Mouse (Mus musculus): ENCODE results near the gene Trhr2. TPM values are rescaled to one million over a fixed set of nuclear protein-coding genes. Genes with fewer than 3 reads are reported as not detected.

The Trhr2 gene
- not detected for total RNA-seq (2022)

- no peak for DNase-seq (ENCODE audit: low spot score)
These were observed at the start of gene Trhr2 for GRCm38 (mm10) chr8:122360696-122361416. Gene Trhr2 (minus strand): TSS chr8:122360746.

- no peak for DNase-seq (ENCODE audit: low spot score)
These were observed 47.1 kb upstream of the Trhr2 start for GRCm38 (mm10) chr8:122407678-122408077.

- no peak for DNase-seq (ENCODE audit: low spot score)
These were observed 44.7 kb upstream of the Trhr2 start for GRCm38 (mm10) chr8:122405146-122405805.

- DNase-seq (ENCODE audit: low spot score) = no peak
These were observed 37.6 kb upstream of the Trhr2 start for GRCm38 (mm10) chr8:122398186-122398585.

GRCm38 (mm10) chr8:122395291-122395690 lies 34.7 kb upstream of the Trhr2 start:
- DNase-seq (ENCODE audit: low spot score) = no peak

GRCm38 (mm10) chr8:122393717-122394116 lies 33.2 kb upstream of the Trhr2 start:
- DNase-seq (ENCODE audit: low spot score) = no peak

GRCm38 (mm10) chr8:122390758-122391157 lies 30.2 kb upstream of the Trhr2 start:
- DNase-seq (ENCODE audit: low spot score) = no peak

GRCm38 (mm10) chr8:122389357-122389756 lies 28.8 kb upstream of the Trhr2 start:
- DNase-seq (ENCODE audit: low spot score) = no peak

- no peak for DNase-seq (ENCODE audit: low spot score)
These were observed 22.5 kb upstream of the Trhr2 start for GRCm38 (mm10) chr8:122383039-122383438.

GRCm38 (mm10) chr8:122376365-122377231 lies 16.1 kb upstream of the Trhr2 start, which contains the start of gene Zc3h18:
Gene Zc3h18 (plus strand): TSS chr8:122376609.
- peak; percentile 98 for DNase-seq (ENCODE audit: low spot score)

GRCm38 (mm10) chr8:122375751-122376364 lies 15.3 kb upstream of the Trhr2 start:
- no peak for DNase-seq (ENCODE audit: low spot score)

GRCm38 (mm10) chr8:122375320-122375719 lies 14.8 kb upstream of the Trhr2 start:
- no peak for DNase-seq (ENCODE audit: low spot score)

- no peak for DNase-seq (ENCODE audit: low spot score)
These were observed 11.2 kb upstream of the Trhr2 start for GRCm38 (mm10) chr8:122371706-122372105.

- DNase-seq (ENCODE audit: low spot score) = peak; percentile 57
These were observed 9.1 kb upstream of the Trhr2 start for GRCm38 (mm10) chr8:122369665-122370064.

GRCm38 (mm10) chr8:122368494-122368893 lies 7.9 kb upstream of the Trhr2 start:
- DNase-seq (ENCODE audit: low spot score) = no peak

- DNase-seq (ENCODE audit: low spot score) = no peak
These were observed 2.4 kb upstream of the Trhr2 start for GRCm38 (mm10) chr8:122362967-122363366.

GRCm38 (mm10) chr8:122362271-122362670 lies 1.7 kb upstream of the Trhr2 start:
- no peak for DNase-seq (ENCODE audit: low spot score)

GRCm38 (mm10) chr8:122359111-122359775 lies 1.3 kb downstream of the Trhr2 start:
- no peak for DNase-seq (ENCODE audit: low spot score)

GRCm38 (mm10) chr8:122357641-122358040 lies 2.9 kb downstream of the Trhr2 start:
- DNase-seq (ENCODE audit: low spot score) = no peak

GRCm38 (mm10) chr8:122357202-122357601 lies 3.3 kb downstream of the Trhr2 start:
- DNase-seq (ENCODE audit: low spot score) = no peak
